Mouse (Mus musculus) bone marrow macrophage, adult 2 months (primary cell): ENCODE data around the gene Dnajc9.

Experiments used
- CTCF ChIP-seq: IDR thresholded peaks from 2 replicates; pipeline ENCODE4 v1.5.1; 2012; ENCODE audit warnings: low read depth, mild to moderate bottlenecking, low read length, moderate library complexity
- POLR2A ChIP-seq: IDR thresholded peaks from 2 replicates; pipeline ENCODE4 v1.6.1; 2012; ENCODE audit warnings: mild to moderate bottlenecking, low read depth, low read length, borderline replicate concordance

GRCm38 (mm10) chr14:20400071-20400470, 11.4 kb upstream of the Dnajc9 start:
- peak; percentile 35; the same call in 1 of the 2 replicates for TF ChIP-seq CTCF
- TF ChIP-seq POLR2A = no peak
